Mouse (Mus musculus): ENCODE results near the gene Hpcal1.

The Hpcal1 gene

DNA sequence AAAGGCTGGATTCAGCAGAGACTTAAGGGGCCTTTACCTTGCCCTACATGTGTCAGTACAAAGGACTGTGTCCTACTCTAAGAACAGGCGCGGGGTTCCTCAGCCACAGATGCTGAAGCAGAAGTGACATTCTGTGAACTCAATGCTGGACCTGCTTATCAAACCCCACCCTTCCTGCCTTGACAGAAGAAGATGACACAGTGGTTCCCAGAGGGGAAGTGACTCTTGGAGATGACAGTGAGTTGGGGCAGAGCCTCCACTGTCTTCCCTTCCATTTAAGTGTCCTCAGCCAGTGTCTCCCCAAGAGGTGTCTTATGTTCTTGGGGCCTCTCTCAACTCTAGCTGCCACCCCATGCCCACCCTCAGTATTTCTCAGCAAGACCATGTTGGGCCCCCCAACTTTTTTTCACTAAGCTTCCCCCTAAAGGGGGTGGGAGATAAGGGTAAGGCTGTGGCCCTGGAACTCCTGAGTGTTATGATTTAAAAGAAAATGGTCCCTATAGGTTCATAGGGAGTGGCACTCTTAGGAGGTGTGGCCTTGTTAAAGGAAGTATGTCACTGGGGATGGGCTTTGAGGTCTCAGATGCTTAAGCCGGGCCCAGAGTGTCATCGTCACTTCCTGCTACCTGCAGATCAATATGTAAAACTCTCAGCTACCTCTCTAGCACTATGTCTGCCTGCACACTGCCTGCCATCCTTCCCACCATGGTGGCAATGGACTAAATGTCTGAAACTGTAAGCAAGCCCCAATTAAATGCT is 25.2 kb downstream of the Hpcal1 start:
- DNase-seq: no peak

DNA sequence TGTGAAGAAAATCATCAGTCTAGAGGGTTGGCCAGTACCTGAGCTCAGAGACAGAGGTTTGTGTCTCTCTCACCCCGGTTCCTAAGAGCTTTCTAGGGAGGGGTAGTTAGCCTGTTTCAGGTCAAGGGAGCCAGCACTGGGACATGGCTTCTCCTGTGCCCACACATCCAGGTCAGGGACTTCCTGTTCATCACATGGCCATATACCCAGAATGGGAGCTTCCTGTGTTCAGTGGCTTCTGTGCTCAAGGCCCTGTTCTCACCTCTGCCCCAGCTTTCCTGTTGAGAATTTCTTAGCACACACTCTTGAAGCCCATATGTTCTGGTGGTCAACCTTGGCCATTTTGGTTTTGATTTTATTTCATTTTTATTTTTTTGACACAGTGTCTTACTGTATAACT is 26.6 kb downstream of the Hpcal1 start:
- no peak for DNase-seq

DNA sequence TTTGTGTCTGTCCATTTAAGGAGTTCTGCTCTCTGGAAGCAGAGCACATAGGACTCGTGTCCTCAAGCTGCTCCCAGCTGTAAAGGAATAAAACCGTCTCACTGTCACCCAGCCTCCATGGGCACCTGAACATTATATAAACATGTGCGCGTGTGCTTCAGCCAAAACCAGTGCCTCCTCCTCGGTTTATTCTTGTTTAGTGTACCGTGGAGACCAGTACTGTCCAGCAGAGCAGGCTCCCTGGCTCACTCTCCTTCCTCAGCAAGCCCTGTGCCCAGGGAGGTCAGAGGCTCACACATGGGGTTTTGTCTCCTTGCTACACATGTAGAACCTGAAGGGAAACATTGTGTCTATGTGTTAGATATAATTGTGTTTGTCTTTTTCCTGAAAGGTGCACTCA is 27.5 kb downstream of the Hpcal1 start:
- DNase-seq: no peak

DNA sequence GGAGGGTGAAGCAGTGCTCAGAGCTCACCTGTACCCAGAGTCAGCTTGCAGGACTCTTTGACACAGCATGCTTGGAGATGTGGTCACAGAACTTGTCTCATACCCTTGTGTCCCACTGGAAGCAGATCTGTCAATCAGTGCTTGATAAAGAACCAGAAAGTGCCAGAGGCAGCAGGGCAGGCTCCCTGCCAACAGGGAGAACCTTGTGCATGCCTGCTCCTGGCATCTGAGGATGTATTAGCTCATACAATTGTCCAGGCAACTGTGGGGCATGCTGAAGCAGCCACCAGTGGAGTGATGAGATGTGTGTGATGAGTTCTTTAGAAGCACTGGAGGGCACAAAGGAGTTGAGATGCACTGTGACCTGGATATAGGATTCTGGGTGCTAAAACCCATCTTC is 30.4 kb downstream of the Hpcal1 start:
- DNase-seq: no peak

DNA sequence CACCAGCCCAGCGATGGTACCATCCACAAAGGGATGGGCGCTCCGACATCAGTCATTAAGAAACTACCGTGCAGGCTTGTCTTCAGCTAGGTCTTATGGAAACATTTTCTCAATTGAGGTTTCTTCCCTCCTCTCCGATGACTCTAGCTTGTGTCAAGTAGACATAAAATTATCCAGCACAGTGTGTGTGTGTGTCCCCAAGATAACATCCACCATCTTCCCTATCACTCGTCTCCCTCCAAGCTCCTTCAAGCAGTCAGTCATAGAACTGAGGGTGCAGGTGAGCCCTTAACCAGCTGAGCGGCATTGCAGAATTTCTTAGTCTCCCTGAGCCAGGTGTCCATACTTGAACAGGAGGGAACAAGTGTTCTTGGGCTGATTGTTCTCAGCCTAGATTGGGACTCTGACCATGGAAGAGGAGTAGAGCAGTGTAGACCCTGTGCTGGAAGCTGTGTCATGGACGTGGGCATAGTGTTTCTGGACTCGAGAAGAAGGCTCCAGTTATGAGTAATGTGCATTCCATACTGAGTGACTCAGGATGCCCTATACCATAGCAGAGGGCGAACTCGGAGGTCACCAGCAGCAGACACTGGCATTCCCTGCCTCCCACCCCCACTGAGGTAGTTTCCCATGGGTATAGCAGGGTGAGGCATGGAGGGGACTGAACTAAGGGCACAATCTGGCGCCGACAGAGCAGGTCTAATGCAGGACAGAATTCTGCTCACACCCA is 32.0 kb downstream of the Hpcal1 start:
- no peak for DNase-seq

DNA sequence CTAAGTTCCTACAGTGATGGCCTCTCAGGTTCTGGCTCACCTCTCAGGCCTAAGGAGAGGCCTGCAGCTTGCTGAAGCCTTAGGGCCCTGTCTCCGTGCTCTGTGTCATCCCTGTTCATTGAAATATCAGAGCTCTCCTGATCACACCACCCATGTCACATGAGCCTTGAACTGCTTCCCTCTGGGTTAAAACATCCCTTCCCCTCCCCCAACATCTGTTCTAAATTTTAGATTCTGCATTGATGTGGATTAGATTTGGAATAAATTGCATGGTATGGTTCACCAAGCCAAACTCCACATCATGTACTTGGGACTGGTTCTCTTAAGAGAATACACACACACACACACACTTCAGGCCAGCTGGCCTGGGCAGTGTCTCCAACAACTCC is 32.5 kb downstream of the Hpcal1 start:
- no peak for DNase-seq

DNA sequence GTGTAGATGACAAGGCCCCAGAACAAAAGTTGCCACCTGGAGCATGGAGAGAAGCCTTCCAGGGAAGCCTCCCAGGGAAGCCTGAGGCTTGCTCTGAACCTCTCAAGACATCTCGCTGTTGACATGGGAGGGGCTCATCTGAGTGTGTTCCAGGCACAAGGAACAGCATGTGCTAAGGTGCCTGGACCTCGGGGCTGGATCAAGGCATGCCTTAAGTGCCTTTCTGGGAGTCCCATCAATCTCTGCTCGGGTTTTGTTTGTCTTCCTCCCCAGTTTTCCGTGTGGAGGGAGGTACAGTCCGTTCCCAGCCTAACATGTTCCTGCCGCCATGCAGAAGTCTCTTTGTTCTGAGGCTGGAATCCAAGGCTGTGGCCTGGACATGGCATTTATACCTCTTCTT is 33.3 kb downstream of the Hpcal1 start:
- DNase-seq: no peak

DNA sequence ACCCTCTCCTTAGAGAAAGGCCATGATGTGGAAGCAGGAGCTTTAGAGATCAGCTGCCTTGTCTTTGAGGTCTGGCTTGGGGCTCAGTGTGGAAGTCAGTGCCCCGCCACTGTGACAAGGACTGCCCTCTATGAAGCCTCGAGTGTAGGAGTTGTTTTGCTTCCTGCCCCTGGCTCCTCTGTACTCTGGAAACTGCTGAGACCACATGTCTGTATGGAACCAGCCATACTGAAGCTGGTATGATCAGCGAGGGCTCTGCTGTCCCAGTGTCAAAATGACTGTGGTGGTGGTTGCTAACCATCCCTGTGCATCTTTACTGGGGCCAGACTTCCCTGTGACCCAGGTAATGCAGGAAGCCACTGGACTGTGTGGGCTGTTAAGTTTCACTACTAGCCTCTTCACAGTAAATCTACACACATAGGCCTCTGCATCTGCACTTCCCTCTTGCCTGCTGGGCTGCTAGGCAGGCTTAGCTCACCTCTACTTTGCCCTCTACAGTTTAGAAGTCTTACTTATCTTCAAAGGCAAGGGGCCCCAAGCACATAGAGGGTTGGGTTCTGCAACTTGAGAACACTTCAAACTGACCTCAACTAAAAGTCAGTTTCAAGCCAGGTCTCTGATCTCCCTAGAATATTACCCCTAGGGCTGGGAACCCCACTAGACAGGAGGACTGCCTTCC is 33.9 kb downstream of the Hpcal1 start:
- no peak for DNase-seq

DNA sequence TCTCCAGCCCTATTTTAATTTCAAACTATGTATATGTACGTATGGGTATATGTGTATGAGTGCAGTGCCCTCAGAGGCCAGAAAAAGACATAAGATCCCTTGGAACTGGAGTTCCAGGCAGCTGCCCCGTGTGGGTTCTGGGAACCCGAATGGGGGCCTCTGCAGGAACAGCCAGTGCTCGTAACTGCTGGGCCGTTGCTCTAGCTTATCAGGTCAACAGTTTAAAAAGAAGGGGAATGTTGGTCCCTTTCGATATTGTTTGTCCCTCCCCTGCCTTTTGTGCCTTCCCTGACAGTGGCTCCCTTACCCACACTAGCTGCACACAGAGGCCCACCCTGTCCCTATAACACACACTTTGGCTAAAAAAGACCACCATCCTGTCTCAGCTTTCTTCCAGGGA is 34.9 kb downstream of the Hpcal1 start:
- DNase-seq: no peak

DNA sequence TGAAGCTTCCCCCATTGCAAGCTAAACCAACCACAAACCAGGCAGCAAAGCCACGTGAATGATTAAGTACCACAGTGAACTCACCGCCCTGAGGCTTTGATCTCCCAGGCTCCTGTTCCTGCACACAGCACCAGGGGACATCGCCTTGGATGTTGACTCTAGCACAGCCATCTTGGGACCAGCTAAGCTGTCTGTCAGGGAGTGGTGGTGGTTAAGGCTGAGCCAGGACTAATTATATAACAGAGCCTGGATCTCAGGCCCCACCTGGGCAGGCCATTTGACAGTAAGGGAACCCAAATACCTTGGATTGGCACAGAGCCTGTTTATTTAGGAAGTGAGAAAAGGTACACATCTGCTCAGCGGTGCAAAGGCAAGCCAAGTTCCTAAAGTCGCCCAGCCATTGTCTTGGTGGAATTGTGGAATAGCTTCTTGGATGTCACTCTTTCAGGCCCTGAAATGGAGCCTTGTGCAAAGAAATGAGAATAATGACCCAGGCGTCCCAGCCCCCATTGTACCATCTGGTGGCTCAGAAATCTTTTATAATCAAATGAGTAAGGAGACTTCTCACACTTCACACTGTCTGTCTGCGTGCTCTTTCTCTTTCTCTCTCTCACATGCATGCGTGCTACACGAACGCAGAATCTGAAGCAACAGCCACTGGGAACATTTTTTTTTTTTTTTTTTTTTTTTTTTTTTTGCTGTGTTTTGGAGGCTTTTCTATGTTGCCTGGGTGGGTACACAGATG is 36.1 kb downstream of the Hpcal1 start:
- DNase-seq: no peak

DNA sequence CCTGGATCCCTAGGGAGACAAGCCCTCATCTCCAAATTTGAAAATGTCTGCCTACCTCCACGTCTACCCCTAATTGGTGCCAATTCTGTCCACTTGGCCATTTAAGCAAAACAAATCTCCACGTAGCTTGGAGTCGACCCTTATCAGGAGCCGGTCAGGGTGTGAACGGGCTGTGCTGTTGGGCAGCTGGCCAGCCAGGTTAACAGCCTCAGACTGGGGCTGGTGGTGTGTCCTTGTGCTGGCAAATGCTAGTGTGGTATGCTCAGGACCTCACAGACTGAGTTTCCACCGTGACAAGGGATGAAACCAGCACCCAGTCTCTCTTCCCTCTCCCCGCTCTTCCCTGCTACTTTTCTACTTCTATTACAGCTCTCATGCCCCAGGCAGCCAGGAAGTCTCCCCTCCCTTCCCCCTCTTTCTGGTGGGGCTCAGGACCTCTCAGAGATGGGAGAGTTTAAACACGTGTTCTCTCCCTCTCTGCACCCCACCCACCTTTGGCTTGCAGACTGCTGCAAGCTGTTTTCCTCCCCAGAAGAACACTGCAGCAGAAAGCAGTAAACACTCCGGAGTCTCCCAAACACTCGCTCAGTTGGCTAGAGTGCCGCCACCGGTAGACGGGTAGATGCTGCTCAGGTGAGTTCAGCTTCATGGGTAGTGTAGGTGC is 37.2 kb downstream of the Hpcal1 start:
- no peak for DNase-seq

DNA sequence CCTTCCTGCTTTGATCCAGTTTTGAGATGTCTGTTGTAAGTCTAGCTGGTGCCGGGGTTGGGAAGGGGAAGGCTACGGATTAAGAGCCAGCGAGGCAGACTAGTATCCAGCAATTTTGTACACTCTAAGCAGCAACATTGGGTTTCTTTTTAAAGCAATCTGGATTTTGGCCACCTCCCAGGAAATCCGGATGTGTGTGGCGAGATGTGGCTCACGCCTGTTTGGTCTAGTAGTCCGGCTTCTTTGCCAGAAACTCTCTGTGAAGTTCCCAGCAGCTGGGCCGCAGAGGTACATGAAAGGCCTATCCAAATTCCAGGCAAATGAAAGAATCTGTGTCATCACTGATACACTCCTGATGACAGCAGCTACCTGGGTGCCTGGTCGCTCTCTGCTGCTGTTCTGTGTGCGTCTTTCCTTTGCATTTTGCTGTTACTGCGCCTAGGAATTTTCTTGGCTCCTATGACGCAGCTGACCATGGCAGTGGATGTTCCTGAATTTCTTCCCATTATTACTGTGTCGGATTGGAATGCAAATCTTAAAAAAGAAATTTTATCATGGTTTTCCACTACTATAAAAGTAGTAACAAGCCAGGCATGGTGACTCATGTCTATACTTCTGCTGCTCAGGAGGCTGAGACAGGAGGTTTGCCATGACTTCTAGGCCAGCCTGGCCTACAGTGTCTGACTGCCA is 38.7 kb downstream of the Hpcal1 start:
- no peak for DNase-seq

DNA sequence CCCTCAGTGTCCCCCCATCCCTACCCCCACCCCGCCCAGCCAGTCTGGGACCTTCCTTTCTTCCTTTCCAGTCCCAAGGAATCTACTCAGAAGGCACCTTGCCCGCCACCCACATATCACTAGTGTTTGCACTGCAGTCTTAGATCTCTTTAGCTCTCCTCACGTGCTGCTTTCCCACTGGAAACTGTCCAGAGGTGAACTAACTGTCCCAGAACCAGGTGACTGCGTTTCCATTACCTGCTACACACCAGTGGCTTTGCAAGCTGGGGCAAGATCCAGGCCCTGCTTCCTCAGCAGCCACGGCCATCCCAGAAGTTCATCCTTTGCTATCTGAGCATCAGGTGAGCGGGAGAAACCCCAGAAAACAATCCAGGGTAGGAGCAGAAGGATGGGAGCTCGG is 41.4 kb downstream of the Hpcal1 start:
- DNase-seq: no peak

DNA sequence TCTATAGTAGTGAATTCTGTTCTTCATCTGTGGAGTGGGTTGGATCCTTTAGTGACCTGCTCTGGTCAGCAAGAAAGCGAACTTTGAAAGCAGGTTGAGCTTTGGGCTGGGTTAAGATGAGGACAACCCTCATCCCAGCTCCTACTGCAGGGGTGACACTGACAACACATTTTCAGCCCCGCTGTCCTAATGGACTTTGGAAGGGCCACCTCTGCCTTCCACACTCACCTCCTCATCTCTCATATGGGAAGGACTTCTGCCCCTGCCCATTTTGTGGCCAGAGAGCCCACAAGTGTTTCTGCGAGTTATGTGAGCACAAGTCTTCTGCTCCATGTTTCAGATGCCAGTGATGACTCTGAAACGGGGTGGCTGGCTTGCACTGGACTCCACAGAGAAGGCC is 41.9 kb downstream of the Hpcal1 start:
- DNase-seq: no peak

DNA sequence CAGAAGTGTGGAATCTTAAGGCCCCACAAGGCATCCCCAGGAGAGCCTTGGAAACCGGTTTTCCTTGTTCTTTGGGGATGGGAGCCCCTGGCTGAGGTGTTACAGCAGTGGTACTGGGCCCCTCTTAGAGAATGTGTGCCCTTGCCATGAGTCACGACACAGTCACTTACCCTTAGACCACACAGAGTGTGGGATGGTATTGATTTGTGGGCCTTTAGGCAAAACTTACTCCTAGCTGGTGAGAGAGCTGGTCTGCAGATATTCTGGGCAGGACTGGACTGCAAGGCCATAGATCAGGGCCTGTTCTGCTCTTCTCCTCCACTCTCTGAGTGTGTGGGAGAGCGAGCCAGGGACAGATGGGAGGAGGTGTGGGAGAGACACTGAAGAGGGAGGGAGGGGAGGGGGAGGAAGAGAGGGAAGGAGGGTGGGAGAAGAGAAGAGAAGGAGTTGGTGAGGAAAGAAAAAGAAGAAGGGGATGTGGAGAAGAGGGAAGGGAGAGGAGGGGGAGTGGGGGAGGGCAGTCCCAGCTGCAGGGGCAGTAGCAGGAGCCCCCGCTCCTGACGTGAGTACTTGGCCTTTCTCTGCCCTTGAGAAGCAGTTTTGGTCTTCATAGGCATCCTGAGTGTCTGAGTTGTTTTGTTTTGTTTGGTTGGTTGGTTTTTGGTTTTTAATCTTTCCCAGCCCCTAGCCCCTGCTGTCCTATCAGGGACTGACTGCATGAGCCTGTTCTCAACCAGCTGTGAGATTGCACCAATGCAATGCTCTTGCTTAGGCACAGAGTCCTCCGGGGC is 42.7 kb downstream of the Hpcal1 start:
- no peak for DNase-seq

DNA sequence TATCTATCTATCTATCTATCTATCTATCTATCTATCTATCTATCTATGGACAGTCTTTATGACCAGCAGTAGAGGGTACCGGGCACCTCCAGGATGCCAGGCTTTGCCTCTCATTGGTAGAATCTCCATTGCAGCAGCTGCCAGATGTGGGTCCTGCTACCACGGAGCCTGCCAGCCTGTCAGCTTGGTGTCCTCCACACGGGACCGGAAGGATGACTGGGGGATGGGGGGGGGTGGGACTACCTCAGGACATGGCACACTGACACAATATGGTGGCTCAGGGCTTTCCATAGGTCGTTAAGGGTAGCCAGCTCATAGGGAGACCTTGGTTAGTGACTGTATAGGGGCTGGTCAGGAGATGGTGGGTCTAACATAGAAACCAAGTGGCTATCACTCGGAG is 45.7 kb downstream of the Hpcal1 start:
- no peak for DNase-seq

DNA sequence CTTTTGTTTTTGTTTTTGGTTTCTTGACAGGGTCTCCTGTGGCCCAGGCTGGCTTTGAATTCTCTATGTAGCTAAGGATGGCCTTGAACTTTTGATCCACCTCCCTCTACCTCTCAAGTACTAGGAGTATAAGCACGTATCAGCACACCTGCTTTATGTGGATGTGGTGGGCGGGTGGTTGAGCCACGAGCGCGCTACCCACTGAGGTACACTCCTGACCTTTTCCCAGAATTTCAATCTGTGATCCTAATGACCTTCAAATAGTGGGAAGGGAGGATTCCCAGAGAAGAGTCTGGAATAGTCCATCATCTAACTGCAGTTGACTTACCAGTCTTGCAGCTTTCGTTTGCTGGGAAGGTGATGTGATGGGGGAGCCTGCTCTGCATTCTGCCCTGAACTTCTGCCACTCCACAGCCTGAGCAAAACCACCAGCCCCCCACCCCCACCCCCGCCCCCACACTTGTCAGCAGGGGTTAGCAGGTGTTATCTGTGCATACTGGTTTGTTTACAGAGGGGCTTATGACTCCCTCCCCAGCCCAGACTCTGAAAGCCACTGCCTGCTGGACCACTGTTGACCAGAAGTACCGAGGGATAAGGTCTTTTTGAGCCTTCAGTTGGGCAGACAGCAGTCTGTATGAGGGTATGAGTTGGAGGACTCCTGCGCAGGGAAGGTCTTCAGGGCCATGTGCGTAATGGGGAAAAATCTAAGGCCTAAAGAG is 46.4 kb downstream of the Hpcal1 start:
- no peak for DNase-seq

DNA sequence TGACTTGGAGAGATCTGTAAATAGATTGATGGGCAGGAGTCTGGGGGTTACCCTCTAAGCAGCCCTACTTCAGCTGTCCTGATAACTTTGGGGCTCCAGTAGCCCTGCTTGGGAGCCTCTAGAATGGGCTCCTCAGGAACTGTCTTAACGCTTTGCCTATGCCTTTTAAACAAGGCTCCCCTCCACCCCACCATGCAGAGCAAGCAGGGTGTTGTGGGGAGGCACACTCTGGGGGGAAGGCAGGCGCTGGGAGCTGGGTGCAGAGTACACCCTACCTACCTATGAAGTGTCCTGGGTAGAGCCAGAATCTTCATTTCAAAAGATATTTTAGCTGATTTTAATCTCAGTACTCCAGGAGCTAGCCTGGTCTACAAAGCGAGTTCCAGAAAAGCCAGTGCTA is 47.2 kb downstream of the Hpcal1 start:
- no peak for DNase-seq

DNA sequence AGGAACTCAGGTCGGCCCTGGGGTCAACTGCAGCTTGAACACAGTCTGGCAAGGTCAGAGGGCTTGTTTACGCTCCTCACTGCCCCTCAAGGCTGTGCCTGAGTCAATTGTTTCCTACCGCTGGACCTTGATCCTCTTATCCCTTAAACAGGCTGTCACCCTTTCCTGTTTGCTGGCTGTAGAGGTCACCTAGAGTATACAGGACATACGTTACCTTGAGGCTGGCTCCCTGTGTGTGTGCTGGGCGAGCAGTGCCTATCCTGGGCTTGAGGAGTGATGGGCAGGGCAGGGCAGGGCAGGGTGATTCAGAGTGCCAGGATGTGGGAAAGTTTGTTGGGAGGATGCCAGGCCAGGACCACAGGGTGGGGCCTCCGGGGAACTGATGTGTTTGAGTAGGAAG is 47.8 kb downstream of the Hpcal1 start:
- no peak for DNase-seq

DNA sequence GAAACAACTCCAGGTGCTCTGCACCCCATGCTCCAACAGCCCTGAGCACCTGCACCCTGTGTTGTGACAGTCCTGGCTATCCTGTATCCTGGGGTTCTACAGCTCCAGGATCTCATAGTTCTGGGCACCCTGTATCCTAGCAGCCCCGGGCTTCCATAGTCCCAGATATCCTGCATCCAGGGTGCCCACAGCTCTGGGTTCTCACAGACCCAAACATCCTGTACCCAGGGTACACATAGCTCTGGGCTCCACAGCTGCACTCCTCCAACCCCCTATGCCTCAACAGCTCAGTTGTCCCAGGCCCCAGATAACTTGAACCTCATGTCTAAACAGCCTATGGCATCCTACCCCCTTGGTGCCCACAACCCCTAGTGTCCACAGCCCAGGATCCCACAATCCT is 49.6 kb downstream of the Hpcal1 start:
- no peak for DNase-seq

Data from right cerebral cortex, postnatal 25 days (tissue).